Mouse (Mus musculus): ENCODE results near the gene Rab34. TPM values are rescaled to one million over a fixed set of nuclear protein-coding genes. Genes with fewer than 3 reads are reported as not detected.
A peak's percentile ranks its signal among the peaks of the same experiment; 100 is the strongest.

Gene Rab34
- total and polyA plus RNA-seq, 3 experiments: 0.52 to 0.60 TPM; not detected in 1

DNA sequence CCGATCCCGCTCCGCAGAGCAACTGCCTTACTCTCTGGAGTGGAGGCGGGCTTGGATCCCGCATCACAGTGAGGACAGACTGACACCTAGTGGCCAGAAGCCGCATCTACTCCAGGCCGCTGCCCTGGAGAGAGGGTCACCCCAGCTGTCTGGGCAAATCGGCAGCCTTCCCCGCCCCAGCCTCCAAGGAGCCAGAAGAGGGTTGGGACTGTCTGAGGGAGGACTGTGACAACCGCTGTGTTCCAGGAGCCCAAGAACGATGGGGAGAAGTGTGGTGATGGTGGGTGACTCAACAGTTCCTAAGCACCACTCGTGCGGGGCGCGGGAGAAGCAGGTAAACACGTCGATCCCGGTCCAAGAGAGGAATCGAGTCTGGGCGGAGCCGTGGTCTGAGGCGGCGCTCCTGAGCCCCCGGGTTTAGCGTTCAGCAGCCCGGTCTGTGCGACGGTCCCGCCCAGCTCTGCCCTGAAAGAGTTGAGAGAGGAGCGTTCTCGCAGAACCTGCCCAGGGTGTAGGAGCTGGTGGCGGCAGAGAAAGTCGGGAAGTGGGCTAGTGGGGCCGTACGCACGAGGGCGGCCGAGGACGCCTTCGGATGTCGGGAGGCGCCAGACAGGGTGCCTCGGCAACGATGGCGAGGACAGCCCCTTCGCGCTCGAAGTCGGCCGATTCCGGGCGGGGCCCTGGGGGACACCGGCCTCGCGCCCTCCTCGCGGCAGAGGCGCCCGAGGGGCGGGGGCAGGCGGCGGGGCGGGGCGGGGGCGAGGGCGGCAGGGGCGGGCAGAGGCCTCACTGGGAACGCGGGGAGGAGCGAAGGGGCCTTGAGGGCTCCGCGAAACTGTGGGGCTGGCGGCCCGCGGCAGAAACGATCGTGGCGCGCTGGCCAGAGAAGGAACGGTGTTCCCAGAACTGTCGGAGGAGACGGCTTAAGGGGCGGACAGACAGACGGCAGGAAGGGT, 10.0 kb upstream of the Rab34 start:
- H3K27me3 ChIP-seq (ENCODE audit: insufficient read depth, low read length): no peaks in the 10 kb centered on the region
- ATAC-seq (ENCODE audit: extremely low read depth, insufficient number of reproducible peaks, low FRiP score, poor library complexity, severe bottlenecking): peak; percentile 42; the same call in 1 of the 2 replicates
- H3K4me3 ChIP-seq (ENCODE audit: low read depth, low read length): peak overlapping the region; percentile 89
- peaks cover 45% of the 10 kb centered on the region for H3K36me3 ChIP-seq (replicated peaks)
- peaks cover 70% of the 10 kb centered on the region for H3K4me1 ChIP-seq (ENCODE audit: insufficient read depth, low read depth, low read length)
- peak; percentile 87 for DNase-seq (ENCODE audit: low spot score)
- peak; percentile 73; the same call in 1 of the 2 replicates for TF ChIP-seq POLR2AphosphoS5 (IDR thresholded peaks at IDR 0.05; ENCODE audit: insufficient replicate concordance, low read depth, low read length)
- TF ChIP-seq GATA2 (IDR thresholded peaks at IDR 0.05; ENCODE audit: borderline replicate concordance, low read depth, low read length): no peak
- no peak for TF ChIP-seq TAL1 (conservative IDR thresholded peaks at IDR 0.05; ENCODE audit: low read depth, low read length)
- TF ChIP-seq GATA1 (IDR thresholded peaks at IDR 0.05; ENCODE audit: borderline replicate concordance, low read length): no peak
- TF ChIP-seq CTCF (IDR thresholded peaks at IDR 0.05; ENCODE audit: low read depth, low read length): peak; percentile 92
- no peaks in the 10 kb centered on the region for H3K9me3 ChIP-seq (replicated peaks)

DNA sequence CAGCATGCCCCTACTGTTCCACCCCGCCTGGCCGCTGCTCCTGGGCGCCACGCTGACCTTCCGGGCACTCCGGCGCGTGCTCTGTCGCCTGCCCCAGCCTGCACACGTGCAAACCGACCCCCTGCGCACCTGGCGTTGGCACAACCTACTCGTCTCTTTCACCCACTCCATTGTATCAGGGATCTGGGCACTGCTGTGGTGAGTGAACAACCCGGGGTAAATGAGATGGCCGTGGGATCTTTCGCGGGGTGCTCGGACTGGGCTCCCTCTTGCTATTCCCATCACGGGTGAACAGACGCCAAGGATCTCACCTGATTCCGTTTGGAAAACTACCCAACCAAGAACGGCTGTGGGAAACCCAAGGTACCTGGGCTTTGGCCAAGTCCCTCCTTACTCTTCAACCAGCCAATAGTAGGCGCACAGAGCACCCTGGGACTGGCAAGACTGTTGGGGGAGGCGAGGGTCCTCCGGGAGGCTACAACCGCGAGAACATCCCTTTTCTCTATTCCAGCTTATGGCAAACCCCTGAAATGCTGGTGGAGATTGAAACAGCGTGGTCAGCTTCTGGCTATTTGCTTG, 9.3 kb upstream of the Rab34 start:
- peaks cover 72% of the 10 kb centered on the region for H3K4me1 ChIP-seq (ENCODE audit: insufficient read depth, low read depth, low read length)
- no peak for ATAC-seq (ENCODE audit: extremely low read depth, insufficient number of reproducible peaks, low FRiP score, poor library complexity, severe bottlenecking)
- DNase-seq (ENCODE audit: low spot score): peak; percentile 86
- TF ChIP-seq GATA1 (IDR thresholded peaks at IDR 0.05; ENCODE audit: borderline replicate concordance, low read length): no peak
- TF ChIP-seq TAL1 (conservative IDR thresholded peaks at IDR 0.05; ENCODE audit: low read depth, low read length): no peak
- peak; percentile 75; the same call in 1 of the 2 replicates for TF ChIP-seq POLR2AphosphoS5 (IDR thresholded peaks at IDR 0.05; ENCODE audit: insufficient replicate concordance, low read depth, low read length)
- no peak for TF ChIP-seq CTCF (IDR thresholded peaks at IDR 0.05; ENCODE audit: low read depth, low read length)
- no peak for TF ChIP-seq GATA2 (IDR thresholded peaks at IDR 0.05; ENCODE audit: borderline replicate concordance, low read depth, low read length)
- peak overlapping the region; percentile 89 for H3K4me3 ChIP-seq (ENCODE audit: low read depth, low read length)
- H3K27me3 ChIP-seq (ENCODE audit: insufficient read depth, low read length): no peaks in the 10 kb centered on the region
- H3K36me3 ChIP-seq (replicated peaks): peaks cover 45% of the 10 kb centered on the region
- no peaks in the 10 kb centered on the region for H3K9me3 ChIP-seq (replicated peaks)

DNA sequence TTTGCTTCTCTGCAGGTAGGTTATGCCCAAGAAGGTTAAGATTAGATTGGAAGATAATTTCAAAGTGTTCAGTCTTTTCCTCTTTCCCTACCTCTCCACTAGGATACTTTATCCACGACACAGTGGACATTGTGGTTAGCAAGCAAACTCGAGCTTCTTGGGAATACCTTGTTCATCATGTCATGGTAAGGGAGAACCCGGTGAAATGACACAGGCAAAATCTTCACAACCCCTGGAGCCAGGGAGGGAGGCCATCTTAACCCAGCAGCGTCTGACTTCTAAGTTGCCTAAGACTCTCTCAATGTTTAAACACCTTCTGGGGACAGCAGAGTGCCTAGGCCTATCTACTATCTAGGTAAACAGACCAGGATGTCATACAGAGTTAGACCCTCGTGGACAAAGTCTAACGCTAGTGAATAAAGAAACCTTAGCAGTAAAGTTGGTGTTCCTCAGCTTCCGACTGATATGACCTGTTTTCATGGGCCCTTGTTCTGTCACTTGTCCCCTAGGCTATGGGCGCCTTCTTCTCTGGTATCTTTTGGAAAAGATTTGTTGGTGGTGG, 8.7 kb upstream of the Rab34 start:
- no peak for TF ChIP-seq GATA1 (IDR thresholded peaks at IDR 0.05; ENCODE audit: borderline replicate concordance, low read length)
- TF ChIP-seq CTCF (IDR thresholded peaks at IDR 0.05; ENCODE audit: low read depth, low read length): no peak
- no peak for TF ChIP-seq GATA2 (IDR thresholded peaks at IDR 0.05; ENCODE audit: borderline replicate concordance, low read depth, low read length)
- TF ChIP-seq TAL1 (conservative IDR thresholded peaks at IDR 0.05; ENCODE audit: low read depth, low read length): no peak
- no peak for TF ChIP-seq POLR2AphosphoS5 (IDR thresholded peaks at IDR 0.05; ENCODE audit: insufficient replicate concordance, low read depth, low read length)
- H3K36me3 ChIP-seq (replicated peaks): peaks cover 43% of the 10 kb centered on the region
- peaks cover 73% of the 10 kb centered on the region for H3K4me1 ChIP-seq (ENCODE audit: insufficient read depth, low read depth, low read length)
- peak overlapping the region; percentile 89 for H3K4me3 ChIP-seq (ENCODE audit: low read depth, low read length)
- no peaks in the 10 kb centered on the region for H3K27me3 ChIP-seq (ENCODE audit: insufficient read depth, low read length)
- no peaks in the 10 kb centered on the region for H3K9me3 ChIP-seq (replicated peaks)
- DNase-seq (ENCODE audit: low spot score): no peak
- no peak for ATAC-seq (ENCODE audit: extremely low read depth, insufficient number of reproducible peaks, low FRiP score, poor library complexity, severe bottlenecking)

DNA sequence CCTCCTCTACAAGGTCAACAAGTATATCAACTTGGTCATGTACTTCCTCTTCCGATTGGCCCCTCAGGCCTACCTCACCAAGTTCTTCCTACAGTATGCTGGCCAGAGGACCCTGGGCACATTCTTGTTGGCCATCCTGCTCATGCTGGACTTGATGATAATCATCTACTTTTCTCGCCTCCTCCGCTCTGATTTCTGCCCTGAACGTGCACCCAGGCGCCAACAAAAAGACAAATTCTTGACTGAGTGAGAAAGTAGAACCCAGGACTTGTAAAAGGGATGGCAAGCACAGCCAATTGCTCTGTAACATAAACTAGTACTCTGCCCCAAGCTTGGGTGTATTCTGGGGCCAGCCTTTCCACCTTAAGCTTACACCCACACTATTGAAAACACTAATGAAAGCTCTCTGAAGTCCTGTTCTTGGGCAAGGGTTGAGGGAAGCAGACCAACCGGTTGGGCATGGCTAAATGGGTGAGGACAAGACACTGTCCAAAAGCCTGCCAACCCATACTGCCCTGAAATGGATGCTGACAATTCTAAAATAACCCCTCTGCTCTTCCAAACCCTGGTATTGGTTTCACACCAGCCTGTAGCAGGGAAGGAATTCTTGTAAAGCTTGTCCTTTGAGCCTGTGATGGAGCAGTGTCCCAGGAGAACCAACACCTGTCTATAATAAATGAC, 8.0 kb upstream of the Rab34 start:
- no peaks in the 10 kb centered on the region for H3K9me3 ChIP-seq (replicated peaks)
- no peak for TF ChIP-seq POLR2AphosphoS5 (IDR thresholded peaks at IDR 0.05; ENCODE audit: insufficient replicate concordance, low read depth, low read length)
- TF ChIP-seq GATA2 (IDR thresholded peaks at IDR 0.05; ENCODE audit: borderline replicate concordance, low read depth, low read length): no peak
- no peak for TF ChIP-seq GATA1 (IDR thresholded peaks at IDR 0.05; ENCODE audit: borderline replicate concordance, low read length)
- no peak for TF ChIP-seq TAL1 (conservative IDR thresholded peaks at IDR 0.05; ENCODE audit: low read depth, low read length)
- TF ChIP-seq CTCF (IDR thresholded peaks at IDR 0.05; ENCODE audit: low read depth, low read length): no peak
- H3K4me1 ChIP-seq (ENCODE audit: insufficient read depth, low read depth, low read length): peaks cover 69% of the 10 kb centered on the region
- DNase-seq (ENCODE audit: low spot score) (no peak), ATAC-seq (ENCODE audit: extremely low read depth, insufficient number of reproducible peaks, low FRiP score, poor library complexity, severe bottlenecking) (no peak)
- H3K27me3 ChIP-seq (ENCODE audit: insufficient read depth, low read length): no peaks in the 10 kb centered on the region
- peaks cover 41% of the 10 kb centered on the region for H3K36me3 ChIP-seq (replicated peaks)
- H3K4me3 ChIP-seq (ENCODE audit: low read depth, low read length): peak overlapping the region; percentile 89

GRCm38 (mm10) chr11:78181830-78182357, 6.3 kb upstream of the Rab34 start:
- ATAC-seq (ENCODE audit: extremely low read depth, insufficient number of reproducible peaks, low FRiP score, poor library complexity, severe bottlenecking) (no peak), DNase-seq (ENCODE audit: low spot score) (no peak)
- Histone ChIP-seq H3K9me3 (replicated peaks) (no peaks in the 10 kb centered on the region), H3K36me3 (replicated peaks) (peaks cover 41% of the 10 kb centered on the region), H3K4me3 (ENCODE audit: low read depth, low read length) (peak overlapping the region; percentile 95), H3K27me3 (ENCODE audit: insufficient read depth, low read length) (peaks cover 7% of the 10 kb centered on the region), H3K4me1 (ENCODE audit: insufficient read depth, low read depth, low read length) (peaks cover 58% of the 10 kb centered on the region)
- no peak for TF ChIP-seq POLR2AphosphoS5 (IDR thresholded peaks at IDR 0.05; ENCODE audit: insufficient replicate concordance, low read depth, low read length)
- no peak for TF ChIP-seq GATA2 (IDR thresholded peaks at IDR 0.05; ENCODE audit: borderline replicate concordance, low read depth, low read length)

All from G1E (cell line).